Mouse (Mus musculus): ENCODE measurements at regions not wholly inside any gene's neighbourhood (a gene's known extent, or its start where the extent isn't known, plus 50 kb on each side); places are given as distances from the start of the nearest gene placed in this dataset.

DNA sequence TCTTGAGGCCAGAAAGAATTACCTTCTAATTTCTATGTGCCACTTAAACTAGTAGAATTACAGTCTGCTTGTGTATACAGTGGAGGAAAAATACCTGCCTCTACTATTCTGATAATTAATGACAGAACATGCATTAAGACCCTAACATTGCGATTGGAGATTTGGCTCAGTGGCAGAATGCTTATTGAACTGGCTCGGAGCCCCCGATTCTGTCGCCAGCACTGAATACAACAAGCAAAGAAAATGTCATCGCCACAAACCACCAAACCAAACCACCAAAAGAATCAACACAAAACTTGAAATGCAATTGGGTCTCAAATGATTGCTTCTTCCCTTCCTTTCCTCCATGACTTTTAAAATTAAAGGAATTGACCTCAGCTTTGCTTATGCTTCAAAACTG, 122.9 kb upstream of the Emcn start:
- no peak for TF ChIP-seq CTCF (IDR thresholded peaks at IDR 0.05; ENCODE audit: low read depth)
- no peak for TF ChIP-seq EP300 (optimal IDR thresholded peaks at IDR 0.05)
- 92% methylated on average over 5 of the region's 5 CpGs for WGBS
- H3K9me3 ChIP-seq (ENCODE audit: control insufficient read depth, low read length): no peaks in the 10 kb centered on the region
- H3K9ac ChIP-seq (ENCODE audit: low read length): no peak overlapping the region
- H3K36me3 ChIP-seq (ENCODE audit: control insufficient read depth, insufficient read depth, low read length): no peaks in the 10 kb centered on the region
- H3K4me2 ChIP-seq (replicated peaks; ENCODE audit: low read depth): no peak overlapping the region
- no peaks in the 10 kb centered on the region; the same call in 1 of the 2 replicates for H3K4me1 ChIP-seq (replicated peaks; ENCODE audit: control insufficient read depth, insufficient read depth)
- DNase-seq (ENCODE audit: low spot score): no peak
- H3K4me3 ChIP-seq (ENCODE audit: low read depth, low read length): no peak overlapping the region
- no peaks in the 10 kb centered on the region for H3K27me3 ChIP-seq (ENCODE audit: control insufficient read depth, insufficient read depth, low read length)
- H3K27ac ChIP-seq (replicated peaks): no peak overlapping the region
- ATAC-seq (ENCODE audit: low FRiP score, low TSS enrichment): no peak

DNA sequence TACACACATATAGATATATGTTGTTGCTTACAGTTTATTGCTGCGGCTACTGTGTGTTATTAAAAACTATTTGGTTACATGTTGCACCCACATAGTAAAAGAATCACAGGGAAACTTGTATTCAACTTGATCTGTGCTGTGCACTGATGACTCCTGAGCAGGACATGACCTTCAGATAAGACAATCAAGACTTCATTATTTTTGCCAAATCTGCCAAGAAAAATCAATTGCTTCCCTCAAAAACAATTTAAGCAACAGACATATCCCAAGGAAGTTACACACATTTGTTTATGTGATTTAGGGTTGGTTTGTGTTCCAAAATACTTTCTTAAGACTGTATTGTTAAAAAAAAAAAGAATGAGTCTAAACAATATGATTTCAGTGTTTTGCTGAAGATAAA, 114.7 kb upstream of the Emcn start:
- Histone ChIP-seq H3K36me3 (ENCODE audit: control insufficient read depth, insufficient read depth, low read length) (no peaks in the 10 kb centered on the region), H3K27ac (replicated peaks) (no peak overlapping the region), H3K4me1 (replicated peaks; ENCODE audit: control insufficient read depth, insufficient read depth) (no peaks in the 10 kb centered on the region), H3K27me3 (ENCODE audit: control insufficient read depth, insufficient read depth, low read length) (no peaks in the 10 kb centered on the region), H3K9ac (ENCODE audit: low read length) (no peak overlapping the region), H3K4me2 (replicated peaks; ENCODE audit: low read depth) (no peak overlapping the region), H3K9me3 (ENCODE audit: control insufficient read depth, low read length) (no peaks in the 10 kb centered on the region), H3K4me3 (ENCODE audit: low read depth, low read length) (no peak overlapping the region)
- ATAC-seq (ENCODE audit: low FRiP score, low TSS enrichment) (no peak), DNase-seq (ENCODE audit: low spot score) (no peak)
- 88% methylated on average over 1 of the region's 1 CpGs for WGBS
- no peak for TF ChIP-seq EP300 (optimal IDR thresholded peaks at IDR 0.05)
- no peak for TF ChIP-seq CTCF (IDR thresholded peaks at IDR 0.05; ENCODE audit: low read depth)

DNA sequence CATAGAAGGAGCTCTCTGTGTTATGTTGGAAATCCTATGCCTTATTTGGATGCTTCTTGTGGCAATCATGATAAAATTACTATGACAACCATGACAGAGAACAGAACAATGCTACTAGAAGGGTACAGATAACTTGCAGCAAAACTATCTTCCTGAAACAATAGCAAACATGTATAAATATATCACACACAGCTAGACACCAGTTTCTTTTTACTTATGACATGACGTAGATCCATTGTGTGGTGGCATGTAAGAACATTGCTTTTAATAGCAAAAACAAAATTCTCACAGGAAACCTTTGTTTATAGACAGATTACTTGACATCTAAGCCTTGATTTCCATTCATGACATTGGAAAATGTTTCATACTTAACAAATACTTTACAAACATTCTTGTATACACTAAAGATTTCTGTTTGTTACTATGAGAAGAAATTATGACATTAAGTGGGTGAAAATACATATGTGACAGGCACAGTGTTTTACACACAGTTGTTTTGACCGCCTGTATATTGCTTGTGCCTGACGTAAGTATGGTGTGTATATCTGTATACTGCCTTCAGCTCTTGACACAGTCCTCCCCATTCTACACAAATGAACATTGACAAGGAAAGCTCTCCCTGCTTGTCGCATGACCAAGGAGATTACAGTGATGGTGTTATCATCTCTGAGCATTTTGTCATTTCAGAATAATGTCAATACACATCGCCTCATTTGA, 113.6 kb upstream of the Emcn start:
- DNase-seq (ENCODE audit: low spot score) (no peak), ATAC-seq (ENCODE audit: low FRiP score, low TSS enrichment) (no peak)
- Histone ChIP-seq H3K27me3 (ENCODE audit: control insufficient read depth, insufficient read depth, low read length) (no peaks in the 10 kb centered on the region), H3K36me3 (ENCODE audit: control insufficient read depth, insufficient read depth, low read length) (no peaks in the 10 kb centered on the region), H3K4me3 (ENCODE audit: low read depth, low read length) (no peak overlapping the region), H3K9ac (ENCODE audit: low read length) (no peak overlapping the region), H3K4me1 (replicated peaks; ENCODE audit: control insufficient read depth, insufficient read depth) (no peaks in the 10 kb centered on the region), H3K4me2 (replicated peaks; ENCODE audit: low read depth) (no peak overlapping the region), H3K27ac (replicated peaks) (no peak overlapping the region), H3K9me3 (ENCODE audit: control insufficient read depth, low read length) (no peaks in the 10 kb centered on the region)
- 74% methylated on average over 5 of the region's 5 CpGs for WGBS
- TF ChIP-seq EP300 (optimal IDR thresholded peaks at IDR 0.05) (no peak), CTCF (IDR thresholded peaks at IDR 0.05; ENCODE audit: low read depth) (no peak)

DNA sequence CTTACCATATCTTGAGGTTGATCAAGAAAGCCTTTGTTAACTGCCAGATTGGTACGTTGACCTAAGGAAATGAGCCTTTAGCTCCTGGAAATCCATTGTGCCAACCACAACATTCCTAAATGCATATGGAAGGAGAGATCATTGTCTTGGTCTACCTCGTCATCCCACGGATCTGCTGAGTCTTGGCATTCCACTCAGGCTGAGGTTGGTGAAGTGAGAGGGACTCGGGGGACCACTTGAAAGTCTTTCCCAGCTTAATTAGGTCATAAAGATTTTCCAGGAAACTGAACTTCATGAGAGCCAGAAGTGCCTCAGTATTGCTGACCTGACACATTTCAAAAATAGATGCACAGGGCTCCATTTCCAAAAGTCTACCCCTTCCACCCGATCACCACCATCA, 112.5 kb upstream of the Emcn start:
- TF ChIP-seq CTCF (IDR thresholded peaks at IDR 0.05; ENCODE audit: low read depth) (no peak), EP300 (optimal IDR thresholded peaks at IDR 0.05) (no peak)
- Histone ChIP-seq H3K36me3 (ENCODE audit: control insufficient read depth, insufficient read depth, low read length) (no peaks in the 10 kb centered on the region), H3K9me3 (ENCODE audit: control insufficient read depth, low read length) (no peaks in the 10 kb centered on the region), H3K9ac (ENCODE audit: low read length) (no peak overlapping the region), H3K27ac (replicated peaks) (no peak overlapping the region), H3K27me3 (ENCODE audit: control insufficient read depth, insufficient read depth, low read length) (no peaks in the 10 kb centered on the region), H3K4me2 (replicated peaks; ENCODE audit: low read depth) (no peak overlapping the region), H3K4me1 (replicated peaks; ENCODE audit: control insufficient read depth, insufficient read depth) (no peaks in the 10 kb centered on the region), H3K4me3 (ENCODE audit: low read depth, low read length) (no peak overlapping the region)
- no peak for DNase-seq (ENCODE audit: low spot score)
- ATAC-seq (ENCODE audit: low FRiP score, low TSS enrichment): no peak
- 80% methylated on average over 5 of the region's 5 CpGs for WGBS

DNA sequence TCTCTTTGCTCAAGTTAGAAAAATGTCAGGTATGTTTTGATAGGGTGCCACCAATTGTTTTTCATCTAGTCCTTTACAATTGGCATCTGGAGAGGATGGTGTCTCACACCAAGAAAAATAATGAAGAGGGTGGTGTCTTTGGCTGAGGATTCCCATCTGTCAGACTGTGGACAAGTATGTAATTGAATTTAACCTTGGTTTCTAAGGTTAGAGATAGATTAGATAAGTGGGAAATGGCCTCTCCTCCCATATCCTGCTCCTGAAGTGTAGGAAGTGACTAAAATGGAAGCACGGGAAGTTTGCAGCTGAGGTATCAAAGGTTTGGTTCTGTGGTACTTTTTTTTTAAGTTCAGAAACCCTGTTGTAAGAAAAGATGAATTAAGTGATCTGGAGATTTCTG, 98.0 kb upstream of the Emcn start:
- H3K9me3 ChIP-seq (ENCODE audit: control insufficient read depth, low read length): no peaks in the 10 kb centered on the region
- H3K27ac ChIP-seq (replicated peaks): no peak overlapping the region
- ATAC-seq (ENCODE audit: low FRiP score, low TSS enrichment): no peak
- H3K4me2 ChIP-seq (replicated peaks; ENCODE audit: low read depth): no peak overlapping the region
- no peak for TF ChIP-seq CTCF (IDR thresholded peaks at IDR 0.05; ENCODE audit: low read depth)
- no peak for TF ChIP-seq EP300 (optimal IDR thresholded peaks at IDR 0.05)
- H3K4me1 ChIP-seq (replicated peaks; ENCODE audit: control insufficient read depth, insufficient read depth): no peaks in the 10 kb centered on the region
- no peaks in the 10 kb centered on the region for H3K36me3 ChIP-seq (ENCODE audit: control insufficient read depth, insufficient read depth, low read length)
- 34% methylated on average over 1 of the region's 1 CpGs for WGBS
- no peak overlapping the region for H3K4me3 ChIP-seq (ENCODE audit: low read depth, low read length)
- no peaks in the 10 kb centered on the region for H3K27me3 ChIP-seq (ENCODE audit: control insufficient read depth, insufficient read depth, low read length)
- no peak overlapping the region for H3K9ac ChIP-seq (ENCODE audit: low read length)
- no peak for DNase-seq (ENCODE audit: low spot score)

DNA sequence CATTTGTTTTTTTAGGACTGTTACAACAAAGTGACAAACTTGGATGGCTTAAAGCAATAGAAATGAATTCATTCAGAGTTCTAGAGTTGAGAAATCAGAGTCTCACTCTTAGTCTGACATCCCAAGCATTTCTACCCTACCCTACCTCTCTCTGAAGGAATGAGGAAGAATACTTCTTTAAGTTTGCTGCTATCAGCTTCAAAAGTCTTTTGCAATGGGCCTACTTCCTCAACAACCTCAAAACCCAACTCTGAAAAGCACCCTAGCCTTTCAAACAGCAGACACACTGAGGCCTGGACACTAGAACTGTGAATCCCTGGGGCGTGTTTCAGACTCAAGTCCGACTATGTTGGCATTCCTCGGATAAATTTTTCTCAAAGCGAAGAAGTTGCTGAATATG, 77.0 kb upstream of the Emcn start:
- 95% methylated on average over 4 of the region's 4 CpGs for WGBS
- ATAC-seq (ENCODE audit: low FRiP score, low TSS enrichment): no peak
- no peaks in the 10 kb centered on the region for H3K36me3 ChIP-seq (ENCODE audit: control insufficient read depth, insufficient read depth, low read length)

More for the DNA sequence above, 77.0 kb upstream of the Emcn start:
- H3K9me3 ChIP-seq (ENCODE audit: control insufficient read depth, low read length): no peaks in the 10 kb centered on the region
- H3K4me3 ChIP-seq (ENCODE audit: low read depth, low read length): no peak overlapping the region
- H3K4me2 ChIP-seq (replicated peaks; ENCODE audit: low read depth): no peak overlapping the region
- H3K4me1 ChIP-seq (replicated peaks; ENCODE audit: control insufficient read depth, insufficient read depth): no peaks in the 10 kb centered on the region
- no peak overlapping the region for H3K27ac ChIP-seq (replicated peaks)
- no peak overlapping the region for H3K9ac ChIP-seq (ENCODE audit: low read length)
- no peaks in the 10 kb centered on the region for H3K27me3 ChIP-seq (ENCODE audit: control insufficient read depth, insufficient read depth, low read length)
- DNase-seq (ENCODE audit: low spot score): no peak
- TF ChIP-seq EP300 (optimal IDR thresholded peaks at IDR 0.05) (no peak), CTCF (IDR thresholded peaks at IDR 0.05; ENCODE audit: low read depth) (no peak)

Measured in stomach, postnatal 0 days (tissue).